Mouse (Mus musculus) limb, embryonic 14.5 days (tissue): ENCODE data around the gene Maml3. TPM values are rescaled to one million over a fixed set of nuclear protein-coding genes. Genes with fewer than 3 reads are reported as not detected.
A peak's percentile ranks its signal among the peaks of the same experiment; 100 is the strongest.

ENCODE experiments used
- ATAC-seq: fragments of 200-750 bp; cut with Nextera tagmentation; 2 replicates; pipeline ENCODE4 v1.8.0; 2017; ENCODE audit warnings: low read depth, moderate number of reproducible peaks, moderate TSS enrichment; ENCODE audit not compliant: low FRiP score
- DNase-seq: peaks from one replicate; pipeline ENCODE4 v3.0.0-alpha.2; 2015; ENCODE audit warnings: low spot score
- H3K27ac ChIP-seq: fragments of 300-500 bp; sonication (generic); replicated peaks from 2 replicates; pipeline ENCODE4 v1.5.1; 2014; ENCODE audit warnings: low read depth, mild to moderate bottlenecking, low read length, moderate library complexity, mixed read lengths
- H3K27me3 ChIP-seq: fragments of 300-500 bp; sonication (generic); 2 replicates; pipeline ENCODE4 v1.6.1; 2014; ENCODE audit warnings: low read length, mixed read lengths; ENCODE audit not compliant: control insufficient read depth, insufficient read depth
- H3K36me3 ChIP-seq: fragments of 300-500 bp; sonication (generic); 2 replicates; pipeline ENCODE4 v1.6.1; 2014; ENCODE audit warnings: mild to moderate bottlenecking, low read length, moderate library complexity, mixed read lengths; ENCODE audit not compliant: control insufficient read depth, insufficient read depth
- H3K4me1 ChIP-seq: fragments of 300-500 bp; sonication (generic); 2 replicates; pipeline ENCODE4 v1.6.1; 2014; ENCODE audit warnings: antibody characterized with exemption, low read length, mixed read lengths; ENCODE audit not compliant: control insufficient read depth, insufficient read depth
- H3K4me2 ChIP-seq: fragments of 300-500 bp; sonication (generic); replicated peaks from 2 replicates; pipeline ENCODE4 v1.6.1; 2014; ENCODE audit warnings: low read depth, mild to moderate bottlenecking, low read length, moderate library complexity; ENCODE audit not compliant: severe bottlenecking
- H3K4me3 ChIP-seq: fragments of 300-500 bp; sonication (generic); replicated peaks from 2 replicates; pipeline ENCODE4 v1.5.1; 2014; ENCODE audit warnings: low read length
- H3K9ac ChIP-seq: fragments of 300-500 bp; sonication (generic); 2 replicates; pipeline ENCODE4 v1.6.1; 2014; ENCODE audit warnings: mild to moderate bottlenecking, low read depth, low read length, moderate library complexity; ENCODE audit not compliant: severe bottlenecking
- H3K9me3 ChIP-seq: fragments of 300-500 bp; sonication (generic); 2 replicates; pipeline ENCODE4 v1.6.1; 2016; ENCODE audit warnings: low read length; ENCODE audit not compliant: control insufficient read depth
- POLR2A ChIP-seq: fragments of 200-500 bp; IDR thresholded peaks from 2 replicates; pipeline ENCODE4 v1.8.0; 2012; ENCODE audit warnings: inconsistent platforms, mild to moderate bottlenecking, moderate library complexity, borderline replicate concordance; ENCODE audit not compliant: insufficient read depth, insufficient read length; ENCODE audit errors: extremely low read depth
- WGBS: fragments of 180-500 bp; shearing (Covaris S2); extraction: QIAGEN DNeasy Blood & Tissue Kit; methylation state at CpG from one replicate; pipeline ENCODE4 v1.1.7; 2014; 5-methylcytosine and 5-hydroxymethylcytosine counted together
- polyA plus RNA-seq, 2 experiments: library from polyadenylated mRNA; depleted of rRNA in 1 of 2; stranded (reverse) in 1 of 2; unstranded in 1 of 2; fragments of >200 nt; fragmentation: Nextera tagmentation in 1 of 2; extraction: Ambion mirVana in 1 of 2; gene quantifications; 2 replicates each; pipeline versions ENCODE4 v1.2.1 to v1.2.3; 2012 to 2014

Gene Maml3
- polyA plus RNA-seq, 2 experiments, result 5.4 to 5.6 TPM

DNA sequence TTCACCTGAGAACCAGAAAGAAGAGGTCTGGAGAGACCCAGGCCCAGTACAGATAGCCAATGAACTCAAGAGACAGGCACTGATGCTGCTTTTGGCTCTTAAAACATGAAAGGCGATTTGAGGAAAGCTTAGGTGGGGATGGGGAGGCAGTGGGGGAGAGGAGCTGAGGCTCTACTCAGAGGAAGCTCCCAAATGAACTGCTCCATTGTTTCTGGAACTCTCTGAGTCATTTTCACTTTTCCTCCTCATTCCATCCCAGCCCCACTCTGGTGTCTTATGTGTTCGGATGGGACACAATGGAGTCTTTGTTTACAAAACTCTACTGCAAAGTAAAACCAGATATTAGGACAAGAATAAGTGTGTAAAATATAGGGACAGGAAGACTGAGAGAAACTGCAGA lies 53.1 kb downstream of the Maml3 start:
- DNase-seq (no peak), ATAC-seq (no peak)
- Histone ChIP-seq H3K9me3 (no peaks in the 10 kb centered on the region), H3K4me3 (no peak overlapping the region), H3K27ac (no peak overlapping the region), H3K4me2 (no peak overlapping the region), H3K4me1 (0 out of 2 replicates have a peak, but pooled peaks cover 2% of the 10 kb centered on the region), H3K9ac (no peak overlapping the region), H3K36me3 (no peaks in the 10 kb centered on the region), H3K27me3 (no peaks in the 10 kb centered on the region)
- TF ChIP-seq POLR2A, result no peak
- WGBS, result 68% methylated on average over 2 of the region's 2 CpGs

DNA sequence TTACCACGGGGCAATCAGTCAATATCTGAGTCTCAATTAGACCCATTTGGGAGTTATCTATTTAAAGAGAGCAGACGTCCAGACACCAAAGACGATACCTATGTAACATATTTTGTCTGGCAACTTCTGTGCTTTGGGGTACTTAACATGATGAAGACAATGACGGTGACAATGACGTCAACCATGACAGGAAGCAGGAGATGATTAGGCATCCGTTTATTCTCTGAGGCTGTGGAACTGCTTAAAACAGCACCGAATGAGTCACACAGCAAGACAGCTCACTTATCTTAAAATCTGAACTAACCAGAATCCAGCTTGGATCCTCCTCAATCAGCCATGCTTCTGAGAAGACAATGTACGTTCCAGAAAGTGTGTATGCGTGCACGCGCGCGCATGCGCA lies 56.8 kb downstream of the Maml3 start:
- H3K4me1 ChIP-seq, result peaks cover 31% of the 10 kb centered on the region
- H3K9me3 ChIP-seq, result no peaks in the 10 kb centered on the region
- no peak overlapping the region for H3K27ac ChIP-seq
- ATAC-seq, result no peak
- H3K4me2 ChIP-seq, result no peak overlapping the region
- H3K9ac ChIP-seq, result no peak overlapping the region
- WGBS, result 78% methylated on average over 14 of the region's 14 CpGs
- H3K27me3 ChIP-seq, result no peaks in the 10 kb centered on the region
- H3K4me3 ChIP-seq, result no peak overlapping the region
- TF ChIP-seq POLR2A, result no peak
- DNase-seq, result no peak
- no peaks in the 10 kb centered on the region for H3K36me3 ChIP-seq

DNA sequence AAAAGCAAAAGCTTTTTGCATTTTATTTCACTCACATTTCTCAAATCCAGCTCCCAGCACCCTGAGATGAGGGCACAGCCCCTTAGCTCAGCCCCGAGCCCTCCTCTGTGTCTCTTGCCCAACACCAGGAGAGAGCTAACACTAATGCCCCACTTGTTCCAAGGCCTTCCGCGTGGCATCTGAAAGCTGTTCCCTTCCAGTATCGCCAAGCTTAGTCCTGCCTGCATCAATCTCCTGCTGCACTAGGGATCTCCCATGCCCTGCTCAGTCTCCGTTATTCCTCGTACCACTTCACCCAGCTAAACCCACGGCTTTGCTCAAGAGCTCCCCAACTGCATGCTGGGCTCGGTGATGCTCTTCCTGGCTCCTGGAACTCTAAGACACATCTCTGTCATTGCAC lies 57.3 kb downstream of the Maml3 start:
- 78% methylated on average over 8 of the region's 8 CpGs for WGBS
- Histone ChIP-seq H3K27me3 (no peaks in the 10 kb centered on the region), H3K4me2 (peak overlapping the region; percentile 61; the same call in 1 of the 2 replicates), H3K4me1 (peaks cover 31% of the 10 kb centered on the region), H3K36me3 (no peaks in the 10 kb centered on the region), H3K4me3 (no peak overlapping the region), H3K27ac (no peak overlapping the region), H3K9me3 (no peaks in the 10 kb centered on the region), H3K9ac (no peak overlapping the region)
- ATAC-seq, result no peak
- DNase-seq, result no peak
- TF ChIP-seq POLR2A, result no peak

DNA sequence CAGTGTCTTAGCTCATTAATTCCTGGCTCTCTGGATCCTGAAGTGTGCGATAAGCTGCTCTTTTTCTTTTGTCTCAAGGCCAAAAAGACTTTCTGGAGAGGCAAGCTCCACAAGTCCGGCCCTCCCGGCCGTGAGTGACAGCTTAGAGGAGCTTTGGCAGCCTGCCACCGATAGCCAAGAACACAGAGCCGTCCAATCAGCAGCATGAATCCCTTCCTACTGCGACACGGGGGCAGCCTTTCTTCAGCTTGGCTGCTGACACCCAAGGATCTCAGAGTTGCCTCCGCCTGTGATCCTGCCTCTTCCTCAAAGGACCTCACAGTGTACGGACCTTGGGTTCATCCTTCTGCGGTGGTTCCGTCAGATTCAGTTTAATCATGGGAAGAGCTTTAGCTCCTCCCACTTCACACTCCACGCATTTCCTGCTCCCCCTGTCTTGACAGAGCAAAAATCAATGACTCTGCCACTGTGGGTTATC lies 57.9 kb downstream of the Maml3 start:
- no peaks in the 10 kb centered on the region for H3K36me3 ChIP-seq
- ATAC-seq (peak; percentile 86), DNase-seq (peak; percentile 96)
- no peaks in the 10 kb centered on the region for H3K27me3 ChIP-seq
- TF ChIP-seq POLR2A, result no peak
- peaks cover 31% of the 10 kb centered on the region for H3K4me1 ChIP-seq
- WGBS, result under 1% methylated on average over 13 of the region's 13 CpGs
- peak overlapping the region; percentile 83 for H3K27ac ChIP-seq
- no peaks in the 10 kb centered on the region for H3K9me3 ChIP-seq
- H3K9ac ChIP-seq, result peak overlapping the region; percentile 51
- peak overlapping the region; percentile 61 for H3K4me2 ChIP-seq
- peak overlapping the region; percentile 30 for H3K4me3 ChIP-seq

DNA sequence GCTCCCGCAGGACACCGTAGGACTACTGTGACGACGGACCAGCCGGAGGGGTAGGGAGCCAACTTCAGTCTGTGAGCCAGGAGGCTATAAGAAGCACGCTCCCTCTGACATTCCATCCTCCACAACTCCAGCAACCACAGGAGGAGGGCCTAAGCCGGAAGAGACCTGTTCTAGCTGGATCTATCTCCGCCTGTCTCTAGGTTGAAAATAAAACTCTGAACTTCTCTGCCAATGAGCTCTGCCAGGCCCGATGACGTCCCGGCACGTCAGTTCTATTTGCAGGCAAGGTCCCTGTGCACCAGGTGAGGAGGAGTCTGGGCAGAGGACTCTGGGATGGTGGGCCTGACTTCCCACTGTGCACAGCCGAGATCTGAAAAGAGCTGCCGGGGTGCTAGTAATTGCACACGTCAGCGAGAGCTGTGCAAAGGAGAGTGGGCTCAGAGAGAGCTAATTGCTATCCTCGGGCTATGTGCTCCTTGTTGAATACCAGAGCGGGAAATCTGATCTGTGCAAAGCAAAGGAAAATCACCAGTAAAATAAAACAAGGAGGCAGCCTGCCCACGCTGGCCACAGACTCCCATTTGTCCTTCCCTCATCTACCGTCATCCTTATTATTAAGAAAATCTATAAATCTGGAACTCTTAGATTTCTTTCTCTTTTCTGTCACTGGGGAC lies 58.7 kb downstream of the Maml3 start:
- ATAC-seq (peak; percentile 89), DNase-seq (peak; percentile 91)
- Histone ChIP-seq H3K4me1 (peaks cover 31% of the 10 kb centered on the region), H3K9ac (peak overlapping the region; percentile 51), H3K4me2 (peak overlapping the region; percentile 61), H3K27me3 (no peaks in the 10 kb centered on the region), H3K36me3 (no peaks in the 10 kb centered on the region), H3K4me3 (peak overlapping the region; percentile 30), H3K27ac (peak overlapping the region; percentile 83), H3K9me3 (no peaks in the 10 kb centered on the region)
- 3% methylated on average over 20 of the region's 20 CpGs for WGBS
- TF ChIP-seq POLR2A, result peak; percentile 32; the same call in 1 of the 2 replicates
